Mouse (Mus musculus) bone marrow, adult 2 months (tissue): ENCODE results near the gene Tunar. TPM values are rescaled to one million over a fixed set of nuclear protein-coding genes. Genes with fewer than 3 reads are reported as not detected.

ENCODE experiments used
- H3K27ac ChIP-seq: fragments of 200-500 bp; 2 replicates; pipeline ENCODE4 v1.5.1; 2012; ENCODE audit warnings: low read depth, mild to moderate bottlenecking, control low read depth, inconsistent platforms, low read length; ENCODE audit not compliant: control insufficient read depth, poor library complexity, insufficient read depth
- H3K4me1 ChIP-seq: fragments of 200-500 bp; 2 replicates; pipeline ENCODE4 v1.6.1; 2011; ENCODE audit warnings: low read length; ENCODE audit not compliant: control insufficient read depth, insufficient read depth
- H3K4me3 ChIP-seq: fragments of 200-500 bp; replicated peaks from 2 replicates; pipeline ENCODE3; 2011; ENCODE audit warnings: mild to moderate bottlenecking, low read depth, low read length, control low read depth; ENCODE audit not compliant: control insufficient read depth
- CTCF ChIP-seq: fragments of 200-500 bp; IDR thresholded peaks from 2 replicates; pipeline ENCODE4 v1.5.1; 2011; ENCODE audit warnings: low read length, control low read depth; ENCODE audit not compliant: control insufficient read depth, insufficient read depth
- POLR2A ChIP-seq: fragments of 200-500 bp; IDR thresholded peaks from 2 replicates; pipeline ENCODE4 v1.6.1; 2011; ENCODE audit warnings: low read depth, mild to moderate bottlenecking, control low read depth, low read length, borderline replicate concordance; ENCODE audit not compliant: control insufficient read depth
- WGBS: fragments of 180-500 bp; shearing (Covaris S2); methylation state at CpG from one replicate; pipeline ENCODE4 v1.1.7; 2018; 5-methylcytosine and 5-hydroxymethylcytosine counted together
- polyA plus RNA-seq: library from polyadenylated mRNA; stranded (reverse); fragments of >200 nt; gene quantifications from 2 replicates; pipeline ENCODE4 v1.2.4, GENCODE M21; 2011; ENCODE audit warnings: low replicate concordance; ENCODE audit not compliant: missing spikeins, insufficient read depth, insufficient read length

Tunar gene
- polyA plus RNA-seq, 1 experiment: not detected

- Histone ChIP-seq H3K27ac (no peak overlapping the region), H3K4me1 (no peaks in the 10 kb centered on the region), H3K4me3 (no peak overlapping the region)
- 49% methylated on average over 7 of the region's 7 CpGs for WGBS
- TF ChIP-seq CTCF (no peak), POLR2A (no peak)
Observed at GRCm38 (mm10) chr12:105426541-105426940, 92.9 kb downstream of the Tunar start.

DNA sequence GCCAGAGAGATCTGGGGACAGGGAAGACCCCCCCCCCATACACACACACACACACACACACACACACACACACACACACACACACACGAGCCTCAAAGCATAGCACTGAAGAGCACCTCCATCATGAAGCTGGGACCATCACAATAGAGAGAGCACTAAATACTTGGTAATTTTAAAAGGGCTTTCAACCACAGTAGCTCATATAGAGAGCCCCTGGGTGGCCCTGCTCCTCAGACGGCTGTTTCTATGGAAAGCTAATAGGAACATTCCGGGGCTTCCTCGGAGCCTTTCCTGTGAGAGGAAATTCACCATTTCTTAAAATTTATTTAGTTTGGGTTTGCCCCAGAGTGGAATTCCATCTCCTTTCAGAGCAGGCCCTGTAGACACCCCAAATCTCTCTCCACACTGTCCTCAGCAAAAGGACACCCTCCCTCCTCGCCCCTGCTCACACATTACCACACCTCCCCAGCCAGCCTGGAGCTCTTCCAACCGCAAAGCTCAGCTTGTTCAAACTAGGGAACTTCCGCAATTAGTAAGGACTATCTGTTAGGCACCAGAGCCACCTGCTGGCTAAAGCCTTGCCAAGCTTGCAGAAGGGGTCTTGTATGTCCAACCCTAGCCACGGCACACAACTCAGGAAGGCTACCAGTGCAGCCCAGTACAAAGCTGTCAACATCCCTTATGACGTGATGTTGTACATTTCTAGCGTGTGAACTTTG is 93.5 kb downstream of the Tunar start:
- 22% methylated on average over 10 of the region's 10 CpGs for WGBS
- H3K27ac ChIP-seq: no peak overlapping the region
- no peak overlapping the region for H3K4me3 ChIP-seq
- no peaks in the 10 kb centered on the region for H3K4me1 ChIP-seq
- TF ChIP-seq POLR2A (no peak), CTCF (peak; percentile 49)

GRCm38 (mm10) chr12:105431872-105432271 is 98.2 kb downstream of the Tunar start:
- no peak overlapping the region for H3K27ac ChIP-seq
- TF ChIP-seq CTCF (no peak), POLR2A (no peak)
- WGBS: 31% methylated on average over 3 of the region's 3 CpGs
- H3K4me1 ChIP-seq: no peaks in the 10 kb centered on the region
- no peak overlapping the region for H3K4me3 ChIP-seq

GRCm38 (mm10) chr12:105432807-105433206 is 99.1 kb downstream of the Tunar start:
- TF ChIP-seq POLR2A (no peak), CTCF (no peak)
- H3K4me1 ChIP-seq: no peaks in the 10 kb centered on the region
- 64% methylated on average over 3 of the region's 3 CpGs for WGBS
- no peak overlapping the region for H3K27ac ChIP-seq
- no peak overlapping the region for H3K4me3 ChIP-seq

Other genes with a start within 250 kb of the Tunar start
- not detected in 2 replicates for gene Tcl1b2, start 187.9 kb upstream of the Tunar start, polyA plus RNA-seq
- gene Tcl1b1, start 174.2 kb upstream of the Tunar start, polyA plus RNA-seq: not detected in 2 replicates
- not detected in 2 replicates for gene Tcl1b5, start 157.5 kb upstream of the Tunar start, polyA plus RNA-seq
- not detected in 2 replicates for gene Tcl1b3, start 142.8 kb upstream of the Tunar start, polyA plus RNA-seq
- not detected in 2 replicates for gene Tcl1b4, start 131.9 kb upstream of the Tunar start, polyA plus RNA-seq
- gene Tcl1, start 111.1 kb upstream of the Tunar start, polyA plus RNA-seq: 7.6 TPM in 1 of 2 replicates, not detected in the other
- gene D430019H16Rik, start 120.0 kb downstream of the Tunar start, polyA plus RNA-seq: not detected in 2 replicates
- gene Bdkrb2, start 229.4 kb downstream of the Tunar start, polyA plus RNA-seq: 0.52 TPM in 1 of 2 replicates, not detected in the other